Mouse (Mus musculus): Measurements from ENCODE around the gene Tmem217. TPM values are rescaled to one million over a fixed set of nuclear protein-coding genes. Genes with fewer than 3 reads are reported as not detected.
"Not testable (repeated sequence)": the region's sequence is repeated elsewhere in the genome, so short reads cannot be mapped to it uniquely, and the experiment has no call there.

Tmem217 gene
- polyA plus RNA-seq, 1 experiment from 2014 or later: 0.39 TPM

DNA sequence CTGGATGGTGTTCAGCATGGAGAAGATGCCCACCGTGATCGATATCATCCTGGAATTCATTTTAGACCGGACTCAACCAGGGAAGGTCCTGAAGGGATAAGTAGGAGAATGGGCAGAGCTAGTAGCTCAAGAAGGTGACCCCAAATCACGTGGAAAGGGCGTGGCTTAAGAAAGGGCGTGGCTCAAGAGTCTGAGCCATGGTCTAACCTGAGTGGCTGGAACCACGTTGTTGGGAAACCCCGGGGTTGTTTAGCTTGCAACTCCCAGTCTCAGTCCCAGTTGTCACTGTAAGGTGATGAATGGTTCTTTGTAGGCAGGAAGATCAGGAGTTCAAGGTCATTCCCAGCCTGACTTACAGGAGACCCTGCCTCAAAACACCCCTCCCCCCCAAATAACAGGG, 32.5 kb downstream of the Tmem217 start:
- 80% methylated on average over 8 of the region's 8 CpGs for WGBS
- Histone ChIP-seq H3K9me3 (ENCODE audit: control insufficient read depth, low read length) (no peaks in the 10 kb centered on the region), H3K9ac (replicated peaks; ENCODE audit: low read depth, low read length) (no peak overlapping the region), H3K4me3 (ENCODE audit: low read depth, low read length) (no peak overlapping the region), H3K36me3 (ENCODE audit: control insufficient read depth, insufficient read depth, low read length) (no peaks in the 10 kb centered on the region), H3K27ac (ENCODE audit: low read depth, low read length) (no peak overlapping the region), H3K4me1 (ENCODE audit: control insufficient read depth, insufficient read depth, low read length) (no peaks in the 10 kb centered on the region), H3K27me3 (ENCODE audit: control insufficient read depth, insufficient read depth, low read length) (no peaks in the 10 kb centered on the region), H3K4me2 (ENCODE audit: low read depth, low read length) (no peak overlapping the region)
- no peak for ATAC-seq (ENCODE audit: low read depth)

DNA sequence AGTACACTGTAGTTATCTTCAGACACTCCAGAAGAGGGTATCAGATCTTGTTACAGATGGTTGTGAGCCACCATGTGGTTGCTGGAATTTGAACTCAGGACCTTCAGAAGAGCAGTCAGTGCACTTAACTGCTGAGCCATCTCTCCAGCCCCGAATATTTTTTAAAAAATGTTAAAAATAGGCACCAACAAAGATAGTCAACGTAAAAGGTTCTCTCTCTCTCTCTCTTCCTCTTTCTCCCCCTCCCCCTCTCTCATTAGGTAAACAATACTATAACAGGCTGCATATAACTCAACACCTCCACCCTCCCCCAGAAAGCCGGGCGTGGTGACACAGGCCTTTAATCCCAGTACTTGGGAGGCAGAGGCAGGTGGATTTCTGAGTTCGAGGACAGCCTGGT, 33.5 kb downstream of the Tmem217 start:
- not testable (repeated sequence) for H3K4me1 ChIP-seq (ENCODE audit: control insufficient read depth, insufficient read depth, low read length); H3K36me3 ChIP-seq (ENCODE audit: control insufficient read depth, insufficient read depth, low read length); H3K27me3 ChIP-seq (ENCODE audit: control insufficient read depth, insufficient read depth, low read length); H3K4me2 ChIP-seq (ENCODE audit: low read depth, low read length); H3K27ac ChIP-seq (ENCODE audit: low read depth, low read length); H3K9ac ChIP-seq (replicated peaks; ENCODE audit: low read depth, low read length); H3K4me3 ChIP-seq (ENCODE audit: low read depth, low read length); H3K9me3 ChIP-seq (ENCODE audit: control insufficient read depth, low read length); ATAC-seq (ENCODE audit: low read depth)
- WGBS: 90% methylated on average over 5 of the region's 5 CpGs

DNA sequence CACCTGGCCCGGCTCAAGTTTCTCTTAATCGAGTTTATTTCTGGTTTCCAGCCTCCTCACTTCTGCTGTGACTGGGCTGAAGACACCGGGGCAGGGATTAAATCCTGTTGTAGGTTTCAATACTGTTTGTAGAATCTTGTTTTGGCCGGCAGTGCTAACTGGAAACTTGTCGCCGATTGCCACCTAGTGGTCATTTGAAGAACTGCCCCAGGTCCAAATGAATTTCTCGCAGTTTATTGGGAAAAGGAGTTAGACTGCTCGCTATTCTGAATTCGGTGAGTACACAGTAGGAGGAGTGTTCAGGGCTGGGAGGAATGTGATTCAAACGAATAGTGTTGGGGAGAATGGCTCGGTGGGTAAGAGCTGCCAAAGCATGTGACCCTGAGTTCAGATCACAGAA, 37.8 kb downstream of the Tmem217 start:
- no peak for ATAC-seq (ENCODE audit: low read depth)
- Histone ChIP-seq H3K4me1 (ENCODE audit: control insufficient read depth, insufficient read depth, low read length) (no peaks in the 10 kb centered on the region), H3K4me2 (ENCODE audit: low read depth, low read length) (no peak overlapping the region), H3K9ac (replicated peaks; ENCODE audit: low read depth, low read length) (no peak overlapping the region), H3K27ac (ENCODE audit: low read depth, low read length) (no peak overlapping the region), H3K27me3 (ENCODE audit: control insufficient read depth, insufficient read depth, low read length) (no peaks in the 10 kb centered on the region), H3K36me3 (ENCODE audit: control insufficient read depth, insufficient read depth, low read length) (no peaks in the 10 kb centered on the region), H3K4me3 (ENCODE audit: low read depth, low read length) (no peak overlapping the region), H3K9me3 (ENCODE audit: control insufficient read depth, low read length) (no peaks in the 10 kb centered on the region)
- 3% methylated on average over 11 of the region's 11 CpGs for WGBS

DNA sequence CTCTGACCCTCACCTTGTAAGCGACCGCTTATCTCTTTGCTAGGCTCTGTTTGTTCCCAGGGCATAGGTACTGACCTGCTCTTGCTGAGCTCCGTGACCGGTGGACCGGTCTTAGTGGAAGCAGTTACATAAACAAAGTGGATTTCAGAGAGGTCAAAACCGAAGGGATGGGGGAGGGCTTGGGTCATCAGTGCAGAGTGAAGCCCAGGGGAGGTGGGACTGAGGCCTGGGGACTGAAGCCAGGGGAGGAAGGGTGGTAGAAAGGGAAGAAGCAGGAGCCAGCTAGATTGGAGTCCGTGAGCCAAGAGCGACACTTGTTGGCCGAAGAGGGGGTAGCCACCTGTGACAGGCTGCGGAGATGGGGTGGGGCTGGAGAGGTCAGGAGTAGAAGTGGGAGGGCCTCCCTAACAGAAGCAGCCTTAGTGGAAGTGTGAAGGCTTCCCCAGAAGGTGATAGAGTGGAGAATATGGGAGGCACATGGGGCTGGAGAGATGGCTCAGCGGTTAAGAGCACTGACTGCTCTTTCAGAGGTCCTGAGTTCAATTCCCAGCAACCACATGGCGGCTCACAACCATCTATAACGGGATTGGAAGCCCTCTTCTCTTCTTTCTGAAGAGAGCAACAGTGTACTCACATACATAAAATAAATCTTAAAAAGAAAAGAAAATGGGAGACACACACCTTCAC, 39.0 kb downstream of the Tmem217 start:
- Histone ChIP-seq H3K4me2 (ENCODE audit: low read depth, low read length) (no peak overlapping the region), H3K4me3 (ENCODE audit: low read depth, low read length) (no peak overlapping the region), H3K27ac (ENCODE audit: low read depth, low read length) (no peak overlapping the region), H3K4me1 (ENCODE audit: control insufficient read depth, insufficient read depth, low read length) (no peaks in the 10 kb centered on the region), H3K9me3 (ENCODE audit: control insufficient read depth, low read length) (no peaks in the 10 kb centered on the region), H3K27me3 (ENCODE audit: control insufficient read depth, insufficient read depth, low read length) (no peaks in the 10 kb centered on the region), H3K36me3 (ENCODE audit: control insufficient read depth, insufficient read depth, low read length) (no peaks in the 10 kb centered on the region), H3K9ac (replicated peaks; ENCODE audit: low read depth, low read length) (0 out of 2 replicates have a peak overlapping the region, but pooled peaks have one; percentile 16)
- peak; percentile 72; the same call in 1 of the 2 replicates for ATAC-seq (ENCODE audit: low read depth)
- 41% methylated on average over 13 of the region's 13 CpGs for WGBS

DNA sequence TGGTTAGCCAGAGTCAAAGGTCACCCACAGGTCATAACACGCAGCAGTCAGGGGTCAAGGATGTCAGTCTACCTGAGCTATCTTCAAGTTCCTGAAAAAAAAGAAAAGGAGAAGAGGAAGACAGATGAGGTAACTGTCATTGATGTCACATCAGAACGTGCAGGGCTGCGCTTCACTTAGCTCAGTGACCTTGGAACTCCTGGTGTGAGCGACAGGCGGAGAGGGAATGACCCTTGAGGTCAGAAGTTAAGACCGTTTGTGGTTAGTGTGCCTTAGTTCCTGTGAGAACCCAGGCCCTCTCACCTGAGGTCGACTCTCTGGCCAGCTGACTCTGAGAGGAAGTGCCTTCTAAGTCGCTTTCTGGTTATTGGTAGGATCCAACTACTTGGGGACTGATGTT, 41.5 kb downstream of the Tmem217 start:
- Histone ChIP-seq H3K36me3 (ENCODE audit: control insufficient read depth, insufficient read depth, low read length) (no peaks in the 10 kb centered on the region), H3K27ac (ENCODE audit: low read depth, low read length) (no peak overlapping the region), H3K27me3 (ENCODE audit: control insufficient read depth, insufficient read depth, low read length) (no peaks in the 10 kb centered on the region), H3K9ac (replicated peaks; ENCODE audit: low read depth, low read length) (no peak overlapping the region), H3K4me2 (ENCODE audit: low read depth, low read length) (no peak overlapping the region), H3K4me3 (ENCODE audit: low read depth, low read length) (no peak overlapping the region), H3K9me3 (ENCODE audit: control insufficient read depth, low read length) (no peaks in the 10 kb centered on the region), H3K4me1 (ENCODE audit: control insufficient read depth, insufficient read depth, low read length) (no peaks in the 10 kb centered on the region)
- ATAC-seq (ENCODE audit: low read depth): no peak
- WGBS: 71% methylated on average over 8 of the region's 8 CpGs

DNA sequence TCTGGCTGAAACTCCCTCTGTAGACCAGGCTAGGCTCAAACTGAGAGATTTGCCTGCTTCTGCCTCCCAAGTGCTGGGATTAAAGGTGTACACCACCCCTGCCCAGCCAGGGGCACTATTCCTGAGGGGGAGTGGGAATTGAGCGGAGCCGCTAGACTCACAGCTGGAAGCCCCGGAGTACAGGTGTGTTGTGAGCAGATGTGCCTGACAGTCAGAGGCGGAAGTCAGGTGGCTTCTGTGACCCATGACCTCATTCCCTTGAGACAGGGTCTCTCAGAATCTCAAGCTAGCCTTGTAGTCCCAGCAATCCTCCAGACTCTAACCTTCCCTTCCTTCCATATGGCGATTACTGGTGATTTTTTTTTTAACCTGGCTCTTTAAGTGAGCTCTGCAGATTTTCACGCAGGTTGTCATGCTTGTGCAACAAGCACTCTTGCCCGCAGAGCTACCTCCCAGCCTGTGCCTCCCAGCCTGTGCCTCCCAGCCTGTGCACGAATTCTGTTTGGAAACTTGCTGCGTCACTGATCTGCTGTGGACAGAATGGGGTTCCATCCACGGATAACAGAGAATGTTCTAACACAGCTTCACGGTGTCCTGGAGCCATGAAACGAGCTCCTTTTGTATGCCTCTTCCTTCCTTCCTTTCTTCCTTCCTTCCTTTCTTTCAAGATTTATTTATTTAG, 43.1 kb downstream of the Tmem217 start:
- H3K4me2 ChIP-seq (ENCODE audit: low read depth, low read length): no peak overlapping the region
- H3K27ac ChIP-seq (ENCODE audit: low read depth, low read length): no peak overlapping the region
- H3K9me3 ChIP-seq (ENCODE audit: control insufficient read depth, low read length): no peaks in the 10 kb centered on the region
- no peak overlapping the region for H3K4me3 ChIP-seq (ENCODE audit: low read depth, low read length)
- 73% methylated on average over 12 of the region's 12 CpGs for WGBS
- H3K4me1 ChIP-seq (ENCODE audit: control insufficient read depth, insufficient read depth, low read length): no peaks in the 10 kb centered on the region
- H3K36me3 ChIP-seq (ENCODE audit: control insufficient read depth, insufficient read depth, low read length): no peaks in the 10 kb centered on the region
- H3K9ac ChIP-seq (replicated peaks; ENCODE audit: low read depth, low read length): no peak overlapping the region
- H3K27me3 ChIP-seq (ENCODE audit: control insufficient read depth, insufficient read depth, low read length): no peaks in the 10 kb centered on the region
- no peak for ATAC-seq (ENCODE audit: low read depth)

DNA sequence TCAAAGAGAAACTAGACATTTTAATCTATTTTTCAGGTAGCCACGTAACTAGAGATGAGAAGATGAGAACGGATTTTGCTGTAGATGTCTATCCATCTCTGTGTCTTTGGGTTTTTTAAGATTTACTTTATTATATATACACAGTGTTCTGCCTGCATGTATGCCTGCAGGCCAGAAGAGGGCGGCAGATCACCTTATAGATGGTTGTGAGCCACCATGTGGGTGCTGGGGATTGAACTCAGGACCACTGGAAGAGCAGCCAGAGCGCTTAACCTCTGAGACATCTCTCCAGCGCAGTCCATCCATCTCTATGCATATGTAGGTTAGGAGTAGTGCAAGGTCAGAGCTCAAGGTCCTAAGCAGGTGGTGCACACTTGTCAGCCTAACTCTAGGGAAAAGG, 48.5 kb downstream of the Tmem217 start:
- no peak overlapping the region for H3K27ac ChIP-seq (ENCODE audit: low read depth, low read length)
- ATAC-seq (ENCODE audit: low read depth): no peak
- H3K9me3 ChIP-seq (ENCODE audit: control insufficient read depth, low read length): no peaks in the 10 kb centered on the region
- H3K9ac ChIP-seq (replicated peaks; ENCODE audit: low read depth, low read length): no peak overlapping the region
- H3K36me3 ChIP-seq (ENCODE audit: control insufficient read depth, insufficient read depth, low read length): no peaks in the 10 kb centered on the region
- no peaks in the 10 kb centered on the region for H3K27me3 ChIP-seq (ENCODE audit: control insufficient read depth, insufficient read depth, low read length)
- no peaks in the 10 kb centered on the region for H3K4me1 ChIP-seq (ENCODE audit: control insufficient read depth, insufficient read depth, low read length)
- WGBS: 83% methylated on average over 5 of the region's 5 CpGs
- H3K4me3 ChIP-seq (ENCODE audit: low read depth, low read length): no peak overlapping the region
- H3K4me2 ChIP-seq (ENCODE audit: low read depth, low read length): no peak overlapping the region

DNA sequence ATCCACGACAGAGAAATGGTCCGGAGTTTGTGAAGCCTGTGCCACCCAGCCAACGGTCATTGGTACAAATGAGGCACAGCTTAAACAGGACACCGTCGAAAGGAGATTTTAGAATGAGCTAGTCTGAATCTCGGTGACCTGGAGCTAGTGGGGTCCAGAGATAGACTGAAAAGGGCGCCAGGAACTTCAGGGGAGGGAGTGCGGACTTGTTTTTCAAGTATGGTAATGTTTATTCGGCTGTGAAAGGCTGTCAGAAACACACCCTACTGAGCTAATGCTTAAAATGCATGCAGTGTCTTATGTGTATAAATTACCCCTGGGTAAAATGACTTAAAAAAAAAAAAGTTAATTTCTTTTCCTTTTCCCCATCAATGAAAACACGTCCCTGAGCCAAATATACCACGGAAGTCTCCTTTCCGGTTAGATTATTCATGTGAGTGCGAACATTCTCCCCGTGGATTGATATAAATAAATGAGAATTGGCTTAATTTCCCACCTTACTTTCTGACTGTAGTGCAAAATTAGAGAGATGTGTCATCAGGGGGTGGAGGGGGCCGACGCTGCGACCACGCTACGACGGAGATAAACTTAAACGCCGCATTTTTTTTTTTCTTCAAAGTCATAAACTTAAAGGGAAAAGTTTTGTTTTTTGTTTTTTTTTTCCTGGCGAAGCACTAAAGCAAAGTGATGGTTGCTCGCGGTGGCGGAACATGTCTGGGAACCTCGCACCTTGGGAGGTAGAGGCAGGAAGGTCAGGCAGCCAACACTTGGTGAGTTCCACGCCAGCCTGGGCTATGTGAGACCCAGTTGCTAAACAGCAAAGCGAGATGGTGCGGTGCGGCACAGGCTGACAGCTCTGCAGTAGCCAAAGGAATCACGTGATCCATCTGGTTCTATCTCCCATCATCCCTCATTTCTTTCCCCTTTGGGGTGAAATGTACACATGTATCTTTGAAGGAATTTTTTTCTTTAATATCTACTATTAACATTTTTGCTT, 49.2 kb downstream of the Tmem217 start:
- WGBS: 29% methylated on average over 32 of the region's 32 CpGs
- no peaks in the 10 kb centered on the region for H3K9me3 ChIP-seq (ENCODE audit: control insufficient read depth, low read length)
- no peak for ATAC-seq (ENCODE audit: low read depth)

More for the DNA sequence above, 49.2 kb downstream of the Tmem217 start:
- Histone ChIP-seq H3K4me3 (ENCODE audit: low read depth, low read length) (no peak overlapping the region), H3K9ac (replicated peaks; ENCODE audit: low read depth, low read length) (no peak overlapping the region), H3K4me2 (ENCODE audit: low read depth, low read length) (no peak overlapping the region; the same call in 1 of the 2 replicates), H3K27me3 (ENCODE audit: control insufficient read depth, insufficient read depth, low read length) (no peaks in the 10 kb centered on the region), H3K36me3 (ENCODE audit: control insufficient read depth, insufficient read depth, low read length) (no peaks in the 10 kb centered on the region), H3K4me1 (ENCODE audit: control insufficient read depth, insufficient read depth, low read length) (no peaks in the 10 kb centered on the region), H3K27ac (ENCODE audit: low read depth, low read length) (no peak overlapping the region)

Measured in neural tube, embryonic 14.5 days (tissue).